Mouse (Mus musculus) thymus, adult 2 months (tissue): ENCODE results near the gene Kcmf1. TPM values are rescaled to one million over a fixed set of nuclear protein-coding genes. Genes with fewer than 3 reads are reported as not detected.

Experiments used
- DNase-seq: peaks from one replicate; pipeline ENCODE4 v3.0.0; 2021
- H3K27ac ChIP-seq: fragments of 200-500 bp; 2 replicates; pipeline ENCODE4 v1.5.1; 2012; ENCODE audit warnings: low read length, control low read depth; ENCODE audit not compliant: control insufficient read depth, insufficient read depth
- H3K27me3 ChIP-seq: fragments of 200-500 bp; 2 replicates; pipeline ENCODE4 v1.6.1; 2012; ENCODE audit warnings: mild to moderate bottlenecking, low read length, moderate library complexity, mixed read lengths; ENCODE audit not compliant: control insufficient read depth, insufficient read depth
- H3K36me3 ChIP-seq: fragments of 200-500 bp; 2 replicates; pipeline ENCODE4 v1.6.1; 2012; ENCODE audit warnings: mild to moderate bottlenecking, low read length, moderate library complexity; ENCODE audit not compliant: control insufficient read depth, insufficient read depth
- H3K4me1 ChIP-seq: fragments of 200-500 bp; replicated peaks from 2 replicates; pipeline ENCODE4 v1.6.1; 2012; ENCODE audit warnings: low read length; ENCODE audit not compliant: control insufficient read depth, insufficient read depth
- H3K4me3 ChIP-seq: fragments of 200-500 bp; 2 replicates; pipeline ENCODE4 v1.5.1; 2012; ENCODE audit warnings: mild to moderate bottlenecking, low read length, control low read depth, moderate library complexity; ENCODE audit not compliant: control insufficient read depth, insufficient read depth
- CTCF ChIP-seq: fragments of 200-500 bp; IDR thresholded peaks from 2 replicates; pipeline ENCODE4 v1.5.1; 2012; ENCODE audit warnings: mild to moderate bottlenecking, control low read depth, low read length, moderate library complexity, borderline replicate concordance; ENCODE audit not compliant: control insufficient read depth, poor library complexity, insufficient read depth; ENCODE audit errors: extremely low read depth
- POLR2A ChIP-seq: fragments of 200-500 bp; IDR thresholded peaks from 2 replicates; pipeline ENCODE4 v1.6.1; 2012; ENCODE audit warnings: mild to moderate bottlenecking, low read length, control low read depth, moderate library complexity; ENCODE audit not compliant: control insufficient read depth, poor library complexity, insufficient read depth; ENCODE audit errors: extremely low read depth
- WGBS: fragments of 180-500 bp; shearing (Covaris S2); methylation state at CpG from one replicate; pipeline ENCODE4 v1.1.7; 2018; 5-methylcytosine and 5-hydroxymethylcytosine counted together
- polyA plus RNA-seq: library from polyadenylated mRNA; depleted of rRNA; stranded (reverse); fragments of >200 nt; gene quantifications from 2 replicates; pipeline ENCODE4 v1.2.3, GENCODE M21; 2012; rRNA removed

Kcmf1 gene
- polyA plus RNA-seq, 1 experiment: 162 TPM

DNA sequence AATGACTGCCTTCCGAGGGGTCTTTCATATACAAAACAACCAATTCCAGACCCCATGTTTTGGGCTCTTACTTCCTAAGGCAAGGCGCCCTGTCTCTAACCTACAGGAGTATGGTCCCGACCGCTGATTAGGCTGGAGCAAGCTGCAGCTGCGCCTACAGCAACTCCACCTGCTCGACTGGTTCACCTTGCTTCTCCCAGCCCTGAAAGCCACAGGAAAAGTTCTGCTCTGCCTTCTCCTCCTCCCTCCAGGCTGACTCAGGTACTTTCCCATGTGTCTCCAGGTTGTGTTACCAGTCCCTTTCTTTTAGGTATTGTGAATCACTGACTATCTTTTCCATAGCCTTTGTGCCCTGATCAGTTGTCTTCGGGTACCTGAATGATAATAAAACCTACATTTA is 104.9 kb downstream of the Kcmf1 start:
- no peaks in the 10 kb centered on the region for H3K36me3 ChIP-seq
- no peak overlapping the region for H3K4me3 ChIP-seq
- TF ChIP-seq CTCF: no peak
- no peak for TF ChIP-seq POLR2A
- no peaks in the 10 kb centered on the region for H3K27me3 ChIP-seq
- 82% methylated on average over 7 of the region's 7 CpGs for WGBS
- no peak for DNase-seq
- no peaks in the 10 kb centered on the region for H3K4me1 ChIP-seq
- no peak overlapping the region for H3K27ac ChIP-seq

DNA sequence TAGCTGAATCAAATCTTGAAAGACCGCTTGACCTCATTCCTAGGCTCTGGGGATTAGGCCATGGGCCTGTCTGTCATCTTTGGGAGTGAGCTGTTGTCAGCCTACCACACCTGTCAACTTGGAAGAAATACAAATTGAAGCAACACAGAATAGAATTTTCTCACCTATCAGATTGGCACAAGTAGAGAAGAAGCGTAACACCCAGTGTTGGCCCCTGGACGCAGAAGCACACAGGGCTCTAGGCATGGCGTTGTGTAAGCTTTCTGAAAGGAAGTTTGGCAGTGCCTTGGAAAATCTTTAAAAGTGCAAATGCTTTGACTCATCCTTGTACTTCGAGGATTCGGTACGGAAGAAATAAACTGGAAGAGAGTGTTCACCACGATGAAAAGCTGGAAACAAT is 107.1 kb downstream of the Kcmf1 start:
- TF ChIP-seq CTCF (no peak), POLR2A (no peak)
- Histone ChIP-seq H3K27me3 (peaks cover 10% of the 10 kb centered on the region; the same call in 1 of the 2 replicates), H3K4me1 (peaks cover 7% of the 10 kb centered on the region; the same call in 1 of the 2 replicates), H3K27ac (no peak overlapping the region), H3K36me3 (no peaks in the 10 kb centered on the region), H3K4me3 (no peak overlapping the region)
- DNase-seq: no peak
- 96% methylated on average over 8 of the region's 8 CpGs for WGBS

Other genes starting within 250 kb of the Kcmf1 start
- 6.0 and 7.8 TPM in 2 replicates for gene Tcf7l1, start 110.7 kb downstream of the Kcmf1 start, polyA plus RNA-seq
- gene Tmsb10, start 58.8 kb upstream of the Kcmf1 start, polyA plus RNA-seq: 177 and 186 TPM in 2 replicates